Mouse (Mus musculus) C2C12 (cell line): ENCODE measurements at regions not wholly inside any gene's neighbourhood (a gene's known extent, or its start where the extent isn't known, plus 50 kb on each side); places are given as distances from the start of the nearest gene placed in this dataset.

ENCODE experiments used
- H3K27me3 ChIP-seq: one replicate; pipeline ENCODE4 v1.6.1; 2011; ENCODE audit not compliant: control insufficient read depth, insufficient read depth, insufficient read length
- H3K36me3 ChIP-seq: one replicate; pipeline ENCODE4 v1.6.1; 2011; ENCODE audit not compliant: control insufficient read depth, insufficient read depth
- H3K4me3 ChIP-seq: one replicate; pipeline ENCODE4 v1.5.1; 2011; ENCODE audit warnings: mild to moderate bottlenecking, control low read depth; ENCODE audit not compliant: poor library complexity, insufficient read depth, severe bottlenecking
- H3K79me2 ChIP-seq: one replicate; pipeline ENCODE4 v1.6.1; 2011; ENCODE audit not compliant: control insufficient read depth, insufficient read depth
- H3K79me3 ChIP-seq: one replicate; pipeline ENCODE4 v1.6.1; 2011; ENCODE audit warnings: low read depth, control low read depth
- H3ac ChIP-seq: one replicate; pipeline ENCODE3; 2011; ENCODE audit warnings: low read depth; ENCODE audit not compliant: control insufficient read depth, insufficient read length
- CEBPB ChIP-seq: IDR thresholded peaks from one replicate; pipeline ENCODE4 v1.6.1; 2011; ENCODE audit warnings: low read depth, mild to moderate bottlenecking, control low read depth, moderate library complexity
- CTCF ChIP-seq: IDR thresholded peaks from one replicate; pipeline ENCODE4 v1.5.1; 2011; ENCODE audit not compliant: control insufficient read depth, insufficient read depth, insufficient read length
- FOSL1 ChIP-seq: IDR thresholded peaks from one replicate; pipeline ENCODE4 v1.8.0; 2011; ENCODE audit warnings: mild to moderate bottlenecking, low read length; ENCODE audit not compliant: poor library complexity, insufficient read depth, severe bottlenecking
- MAX ChIP-seq: IDR thresholded peaks from one replicate; pipeline ENCODE4 v1.6.1; 2011; ENCODE audit warnings: mild to moderate bottlenecking, control low read depth
- MYOD1 ChIP-seq: IDR thresholded peaks from one replicate; pipeline ENCODE4 v1.6.1; 2011; ENCODE audit warnings: low read depth; ENCODE audit not compliant: control insufficient read depth, insufficient read length
- MYOG ChIP-seq: IDR thresholded peaks from one replicate; pipeline ENCODE4 v1.6.1; 2011; ENCODE audit not compliant: control insufficient read depth, insufficient read length; ENCODE audit errors: extremely low read depth
- USF1 ChIP-seq: IDR thresholded peaks from one replicate; pipeline ENCODE4 v1.6.1; 2011; ENCODE audit warnings: low read depth, mild to moderate bottlenecking, control low read depth, moderate library complexity

- TF ChIP-seq MYOG: no peak
- TF ChIP-seq MAX: no peak
- TF ChIP-seq FOSL1: no peak
- TF ChIP-seq CEBPB: no peak
- no peak for TF ChIP-seq MYOD1
- TF ChIP-seq USF1: no peak
- Histone ChIP-seq H3K79me3 (no peaks in the 10 kb centered on the region), H3K27me3 (no peaks in the 10 kb centered on the region)
Measured at GRCm38 (mm10) chr3:149603865-149604264, 613.5 kb upstream of the Adgrl2 start.

GRCm38 (mm10) chr3:149601276-149601675 lies 610.9 kb upstream of the Adgrl2 start:
- H3K36me3 ChIP-seq: no peaks in the 10 kb centered on the region
- no peak overlapping the region for H3K4me3 ChIP-seq
- no peak for TF ChIP-seq MYOG
- TF ChIP-seq MYOD1: no peak
- no peak for TF ChIP-seq CTCF
- TF ChIP-seq FOSL1: no peak
- no peak for TF ChIP-seq CEBPB
- TF ChIP-seq USF1: no peak
- TF ChIP-seq MAX: no peak
- no peaks in the 10 kb centered on the region for H3K79me3 ChIP-seq
- no peaks in the 10 kb centered on the region for H3K79me2 ChIP-seq
- H3ac ChIP-seq: no peak overlapping the region
- H3K27me3 ChIP-seq: no peaks in the 10 kb centered on the region

More at GRCm38 (mm10) chr3:149603865-149604264, 613.5 kb upstream of the Adgrl2 start:
- no peak overlapping the region for H3K4me3 ChIP-seq
- no peaks in the 10 kb centered on the region for H3K36me3 ChIP-seq
- H3ac ChIP-seq: no peak overlapping the region
- H3K79me2 ChIP-seq: no peaks in the 10 kb centered on the region

GRCm38 (mm10) chr3:149594470-149594869 lies 604.1 kb upstream of the Adgrl2 start:
- Histone ChIP-seq H3K27me3 (no peaks in the 10 kb centered on the region), H3ac (no peak overlapping the region), H3K36me3 (no peaks in the 10 kb centered on the region), H3K4me3 (no peak overlapping the region), H3K79me3 (no peaks in the 10 kb centered on the region), H3K79me2 (no peaks in the 10 kb centered on the region)
- TF ChIP-seq CTCF (no peak), CEBPB (no peak), USF1 (no peak), MAX (no peak), MYOD1 (no peak), MYOG (no peak), FOSL1 (no peak)

GRCm38 (mm10) chr3:149585769-149586168 lies 595.4 kb upstream of the Adgrl2 start:
- no peaks in the 10 kb centered on the region for H3K27me3 ChIP-seq
- H3K79me3 ChIP-seq: no peaks in the 10 kb centered on the region
- TF ChIP-seq CEBPB: no peak
- TF ChIP-seq MYOD1: no peak
- TF ChIP-seq USF1: no peak
- no peak for TF ChIP-seq CTCF
- TF ChIP-seq FOSL1: no peak
- TF ChIP-seq MYOG: no peak
- no peak for TF ChIP-seq MAX
- H3K79me2 ChIP-seq: no peaks in the 10 kb centered on the region
- H3K36me3 ChIP-seq: no peaks in the 10 kb centered on the region
- H3K4me3 ChIP-seq: no peak overlapping the region
- no peak overlapping the region for H3ac ChIP-seq

- no peaks in the 10 kb centered on the region for H3K27me3 ChIP-seq
- no peak overlapping the region for H3ac ChIP-seq
- no peak overlapping the region for H3K4me3 ChIP-seq
- no peaks in the 10 kb centered on the region for H3K79me2 ChIP-seq
- TF ChIP-seq MYOD1 (no peak), MAX (no peak), MYOG (no peak), USF1 (no peak), CTCF (no peak), CEBPB (no peak), FOSL1 (no peak)
- no peaks in the 10 kb centered on the region for H3K36me3 ChIP-seq
- H3K79me3 ChIP-seq: no peaks in the 10 kb centered on the region
Measured at GRCm38 (mm10) chr3:149581141-149581540, 590.8 kb upstream of the Adgrl2 start.

GRCm38 (mm10) chr3:149575678-149576077 lies 585.3 kb upstream of the Adgrl2 start:
- Histone ChIP-seq H3K4me3 (no peak overlapping the region), H3K79me3 (no peaks in the 10 kb centered on the region), H3K36me3 (no peaks in the 10 kb centered on the region), H3K27me3 (no peaks in the 10 kb centered on the region), H3K79me2 (no peaks in the 10 kb centered on the region), H3ac (no peak overlapping the region)
- no peak for TF ChIP-seq MYOG
- TF ChIP-seq MAX: no peak
- TF ChIP-seq FOSL1: no peak
- no peak for TF ChIP-seq CEBPB
- no peak for TF ChIP-seq USF1
- no peak for TF ChIP-seq MYOD1
- no peak for TF ChIP-seq CTCF
